Mouse (Mus musculus): ENCODE measurements around the gene Focad.

Focad gene

DNA sequence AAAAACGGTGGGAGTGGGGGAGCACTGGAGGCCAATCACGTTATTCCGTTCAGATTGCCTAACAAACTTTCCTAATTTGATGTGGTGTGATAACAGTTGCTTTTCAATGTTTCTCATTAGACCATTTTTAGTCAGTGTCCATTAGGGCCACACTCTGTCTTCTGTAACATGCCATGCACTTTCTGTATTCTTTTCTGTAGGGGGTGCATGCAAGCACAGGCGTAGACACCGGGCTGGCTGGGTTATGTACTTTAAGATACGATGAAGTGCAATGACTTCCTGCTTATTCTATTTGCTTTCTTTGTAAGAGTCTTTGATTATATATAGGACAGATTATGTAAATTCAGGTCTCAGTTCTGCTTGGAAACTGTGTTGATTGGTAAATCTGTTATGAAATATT is 116.2 kb downstream of the Focad start:
- DNase-seq (ENCODE audit: low read depth, low spot score): no peak

DNA sequence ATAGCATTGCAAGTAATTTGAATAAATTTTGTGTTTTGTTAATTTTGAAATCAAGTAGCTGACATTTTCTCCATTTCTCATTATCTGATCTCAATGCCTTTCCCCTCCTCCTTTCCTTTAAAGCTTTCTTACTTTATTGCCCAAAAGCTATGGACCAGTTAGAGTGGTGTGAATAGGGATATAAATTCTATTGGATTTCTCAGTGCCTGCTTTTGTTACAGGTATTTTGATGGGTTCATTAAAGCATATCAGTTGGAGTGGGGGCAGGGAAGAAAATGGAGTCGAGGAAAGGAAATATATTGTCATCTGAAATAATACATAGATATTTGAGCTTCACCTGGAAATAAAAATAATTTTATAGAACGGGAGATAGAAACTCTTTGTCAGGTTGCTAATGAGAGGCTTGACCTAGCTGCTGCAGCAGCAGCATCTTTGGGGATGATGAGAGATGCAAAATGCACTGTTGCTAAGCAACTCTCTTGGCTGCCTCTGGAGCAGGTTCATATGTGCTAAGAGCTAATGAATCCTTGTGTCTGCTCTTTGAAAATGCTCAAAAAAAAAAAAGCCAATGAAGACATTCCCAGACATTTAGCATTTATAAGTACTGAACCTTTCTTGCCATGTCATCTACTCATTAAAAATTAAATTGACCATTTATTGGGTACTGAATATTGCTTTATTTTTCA is 116.9 kb downstream of the Focad start:
- peak; percentile 60 for DNase-seq (ENCODE audit: low read depth, low spot score)

- DNase-seq (ENCODE audit: low read depth, low spot score): no peak
These were observed 119.5 kb downstream of the Focad start for GRCm38 (mm10) chr4:88213895-88214294.

- no peak for DNase-seq (ENCODE audit: low read depth, low spot score)
These were observed 123.9 kb downstream of the Focad start for GRCm38 (mm10) chr4:88218286-88218685.

- DNase-seq (ENCODE audit: low read depth, low spot score): no peak
These were observed 124.4 kb downstream of the Focad start for GRCm38 (mm10) chr4:88218797-88219196.

- DNase-seq (ENCODE audit: low read depth, low spot score): no peak
These were observed 136.9 kb downstream of the Focad start for GRCm38 (mm10) chr4:88231375-88231774.

DNA sequence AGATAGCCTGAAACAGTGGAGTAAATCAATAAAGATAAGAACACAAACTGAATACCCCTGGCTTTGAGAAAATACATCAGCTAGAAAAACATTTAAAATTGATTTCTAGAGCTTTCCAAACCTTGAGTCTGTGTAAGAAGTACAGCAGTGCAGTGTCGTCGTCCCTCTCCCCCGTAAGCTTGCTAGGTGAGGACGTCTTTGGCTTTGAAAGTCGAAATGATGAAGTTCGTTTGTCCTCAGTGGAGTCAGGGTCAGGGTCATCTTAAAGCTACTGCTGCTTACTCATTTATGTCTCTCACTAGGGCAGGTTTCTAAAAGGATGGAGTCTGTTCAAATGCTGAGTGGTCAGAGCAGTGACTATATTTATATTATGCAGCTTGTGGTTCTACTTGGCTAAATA is 141.5 kb downstream of the Focad start:
- no peak for DNase-seq (ENCODE audit: low read depth, low spot score)

DNA sequence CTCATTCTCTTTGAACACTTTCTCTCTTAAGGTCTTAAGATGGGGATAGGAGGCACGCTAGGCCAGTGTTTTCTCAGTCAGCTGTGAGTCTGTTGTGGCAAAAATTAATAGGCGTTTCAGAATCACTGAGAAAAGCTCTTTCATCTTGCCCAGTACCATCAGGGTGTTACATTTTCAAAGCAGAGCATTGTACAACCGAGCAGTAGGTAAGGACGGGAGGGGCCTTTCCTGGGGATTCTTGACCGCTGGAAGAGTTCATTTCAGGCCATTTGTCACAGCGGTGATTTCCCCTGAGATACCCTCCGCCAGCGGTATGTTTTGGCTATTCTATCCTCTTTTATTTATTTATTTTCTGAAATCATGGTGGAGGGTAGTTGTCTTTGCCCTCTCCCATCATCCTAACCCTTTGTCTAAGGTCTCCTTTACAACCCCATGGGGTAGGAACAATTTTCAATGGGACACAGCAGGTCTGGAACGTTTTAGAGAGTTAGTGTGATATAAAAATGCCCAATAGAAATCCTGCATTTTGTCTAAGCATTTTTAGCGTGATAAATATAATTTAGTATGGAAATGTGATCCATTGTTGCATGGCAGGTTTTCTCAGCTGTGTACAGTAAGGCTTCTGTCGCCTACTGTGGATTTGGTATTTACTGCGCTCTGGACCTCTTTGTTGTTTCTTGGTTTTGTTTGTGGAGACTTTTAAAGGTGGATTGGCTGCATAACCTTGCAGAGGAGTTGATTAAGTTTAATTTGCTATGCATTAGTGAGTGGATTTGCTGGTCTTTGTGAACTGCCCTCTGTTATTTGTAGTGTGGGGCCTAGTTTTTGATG is 142.7 kb downstream of the Focad start:
- DNase-seq (ENCODE audit: low read depth, low spot score): no peak

- no peak for DNase-seq (ENCODE audit: low read depth, low spot score)
These were observed 143.9 kb downstream of the Focad start for GRCm38 (mm10) chr4:88238351-88238750.

DNA sequence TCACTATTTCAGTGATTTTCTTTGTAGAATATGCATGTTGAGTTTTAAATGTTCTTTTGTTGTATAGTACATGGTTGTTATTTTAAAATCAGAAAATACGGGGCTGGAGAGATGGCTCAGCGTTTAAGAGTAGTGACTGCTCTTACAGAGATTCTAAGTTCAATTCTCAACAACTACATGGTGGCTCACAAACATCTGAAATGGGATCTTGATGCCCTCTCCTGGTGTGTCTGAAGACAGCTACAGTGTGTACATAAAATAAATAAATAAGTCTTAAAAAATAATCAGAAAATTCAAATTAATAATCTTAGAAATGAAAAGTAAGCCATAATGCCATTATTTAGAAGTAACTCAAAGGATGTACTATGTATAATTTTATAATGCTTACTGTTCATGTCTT is 149.4 kb downstream of the Focad start:
- DNase-seq (ENCODE audit: low read depth, low spot score): no peak

DNA sequence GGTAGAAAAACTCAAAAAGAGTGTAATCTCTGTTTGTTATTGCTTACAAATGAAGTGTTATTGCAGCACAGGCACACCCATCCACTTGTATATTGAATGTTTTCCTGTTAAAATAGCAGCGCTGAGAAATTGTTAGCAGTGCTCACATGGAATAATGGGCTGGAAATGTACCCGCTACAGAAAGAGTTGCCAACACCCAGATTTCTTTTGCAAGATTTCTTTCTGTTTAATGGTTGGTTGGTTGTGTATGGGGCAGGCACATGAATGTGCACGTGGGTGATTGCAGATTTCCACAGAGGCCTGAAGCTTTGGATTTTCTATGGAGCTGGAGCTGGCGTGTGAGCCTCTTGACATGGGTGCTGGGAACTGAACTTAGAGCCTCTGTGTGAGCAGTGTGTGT is 151.1 kb downstream of the Focad start:
- no peak for DNase-seq (ENCODE audit: low read depth, low spot score)

GRCm38 (mm10) chr4:88261349-88261748 is 166.9 kb downstream of the Focad start:
- no peak for DNase-seq (ENCODE audit: low read depth, low spot score)

DNA sequence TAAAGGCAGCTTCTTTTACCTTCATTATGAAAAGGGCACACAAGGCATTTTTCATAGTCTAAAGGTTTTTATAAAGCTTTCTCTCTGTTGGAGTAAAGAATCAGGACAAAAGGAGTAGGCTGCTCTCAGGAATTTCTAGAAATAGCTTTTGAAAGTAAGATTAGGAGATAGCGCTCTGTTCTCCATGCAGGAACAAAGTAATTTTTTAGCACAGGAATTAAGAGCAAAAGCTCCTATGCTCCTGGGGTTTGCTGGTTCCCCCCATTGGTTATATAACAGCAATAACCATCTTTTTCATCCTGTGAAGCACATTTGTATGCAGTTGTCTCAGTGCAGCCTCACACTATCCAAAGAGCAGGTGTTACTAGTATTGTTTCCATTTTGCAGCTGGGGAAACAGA is 170.1 kb downstream of the Focad start:
- DNase-seq (ENCODE audit: low read depth, low spot score): no peak

GRCm38 (mm10) chr4:88270408-88271067 is 176.1 kb downstream of the Focad start:
- DNase-seq (ENCODE audit: low read depth, low spot score): no peak

DNA sequence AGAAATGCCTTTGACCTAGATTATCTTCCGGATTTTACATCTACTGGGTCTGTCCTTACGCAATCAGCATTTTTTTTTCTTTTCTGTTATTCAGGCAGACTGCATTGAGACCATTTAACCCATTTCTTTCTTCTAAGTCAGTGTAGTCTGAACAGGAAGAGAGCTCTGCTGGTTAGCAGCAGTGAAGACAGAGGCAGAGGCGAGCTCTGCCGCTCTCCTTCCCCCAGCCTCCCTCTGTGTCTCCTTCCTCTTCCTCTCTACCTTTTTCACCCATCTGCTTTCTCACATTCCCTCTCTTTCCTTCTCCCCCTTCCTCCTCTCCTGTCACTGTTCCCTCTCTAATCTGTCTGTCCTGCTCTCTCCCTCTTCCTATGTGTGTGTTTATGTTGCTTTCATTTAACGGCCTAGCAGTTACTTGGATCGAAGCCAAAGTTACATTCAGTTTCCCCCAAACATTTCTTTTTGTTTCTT is 181.2 kb downstream of the Focad start:
- DNase-seq (ENCODE audit: low read depth, low spot score): no peak

DNA sequence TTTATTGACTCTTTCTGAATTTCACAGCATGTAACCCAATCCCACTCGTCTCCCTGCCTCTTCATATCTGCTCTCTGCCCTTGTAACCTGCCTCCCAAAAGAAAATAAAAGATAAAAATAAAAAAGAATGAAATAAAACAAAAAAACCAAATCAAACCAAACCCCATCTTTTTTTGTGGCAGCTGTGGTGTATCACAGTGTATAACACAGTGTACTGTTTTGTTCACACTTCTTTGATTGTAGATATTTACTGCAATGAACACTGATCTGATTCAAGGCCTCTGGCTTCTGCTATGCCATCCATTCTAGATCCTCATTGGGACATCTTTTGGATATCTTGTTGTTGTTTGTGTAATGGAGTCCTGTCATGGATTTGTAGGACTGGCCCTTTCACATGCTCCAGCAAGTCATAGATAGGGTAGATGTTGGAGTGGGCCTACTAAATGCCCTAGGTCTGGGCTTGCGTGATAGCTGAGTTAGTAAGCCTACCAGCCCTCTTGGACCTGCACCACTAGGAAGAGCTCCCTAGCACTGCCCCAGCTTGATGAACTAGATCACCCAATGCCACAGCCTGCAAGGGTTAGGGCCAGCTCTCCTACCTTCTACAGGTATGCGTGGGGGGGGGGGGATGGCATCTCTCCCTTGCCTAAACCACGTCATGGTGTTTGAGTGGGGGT is 181.8 kb downstream of the Focad start:
- no peak for DNase-seq (ENCODE audit: low read depth, low spot score)

GRCm38 (mm10) chr4:88278524-88278923 is 184.1 kb downstream of the Focad start:
- no peak for DNase-seq (ENCODE audit: low read depth, low spot score)

DNA sequence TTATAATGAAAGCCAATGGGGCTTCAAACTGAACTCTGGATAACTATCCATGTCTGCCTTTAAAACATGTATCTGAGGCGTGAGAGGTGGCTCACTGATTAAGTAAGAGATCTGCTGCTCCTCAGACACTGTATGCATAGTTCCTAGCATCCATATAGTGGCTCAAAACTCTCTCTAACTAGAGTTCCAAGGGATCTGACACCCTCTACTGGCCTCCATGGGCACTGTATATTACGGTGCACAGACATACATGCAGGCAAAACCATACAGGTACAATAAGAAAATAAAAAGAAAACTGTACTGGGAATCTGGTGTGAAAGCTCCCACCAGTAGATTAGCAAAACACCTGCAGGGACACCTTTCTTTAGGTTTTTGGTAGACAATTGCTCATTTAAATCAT is 186.1 kb downstream of the Focad start:
- no peak for DNase-seq (ENCODE audit: low read depth, low spot score)

- no peak for DNase-seq (ENCODE audit: low read depth, low spot score)
These were observed 201.1 kb downstream of the Focad start for GRCm38 (mm10) chr4:88295537-88295936.

DNA sequence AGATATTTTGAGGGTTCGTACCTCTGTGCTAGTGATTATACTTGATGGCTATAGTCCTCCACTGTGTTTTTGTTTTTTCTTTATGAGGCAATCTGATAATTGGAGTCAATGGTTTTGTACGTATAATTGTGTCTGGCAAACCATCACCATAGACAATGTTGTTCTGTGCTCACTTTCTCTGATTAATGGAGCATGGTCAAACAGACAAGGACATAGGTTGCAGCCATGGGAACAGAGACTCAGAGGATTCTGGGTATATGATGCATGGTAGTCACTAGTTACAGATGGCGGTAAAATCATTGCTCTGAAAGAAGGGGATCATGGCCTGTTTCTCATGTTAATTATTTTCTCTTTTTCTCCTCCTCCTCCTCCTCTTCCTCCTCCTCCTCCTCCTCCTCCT is 205.1 kb downstream of the Focad start:
- DNase-seq (ENCODE audit: low read depth, low spot score): no peak

- no peak for DNase-seq (ENCODE audit: low read depth, low spot score)
These were observed 206.6 kb downstream of the Focad start for GRCm38 (mm10) chr4:88300832-88301621.
